Mouse (Mus musculus) kidney, adult 9 months (tissue): ENCODE measurements around the gene Lztfl1.
"Not testable (repeated sequence)": the region's sequence is repeated elsewhere in the genome, so short reads cannot be mapped to it uniquely, and the experiment has no call there.

Experiments
- DNase-seq: peaks from one replicate; pipeline ENCODE4 v3.0.0; 2022

Gene Lztfl1

DNA sequence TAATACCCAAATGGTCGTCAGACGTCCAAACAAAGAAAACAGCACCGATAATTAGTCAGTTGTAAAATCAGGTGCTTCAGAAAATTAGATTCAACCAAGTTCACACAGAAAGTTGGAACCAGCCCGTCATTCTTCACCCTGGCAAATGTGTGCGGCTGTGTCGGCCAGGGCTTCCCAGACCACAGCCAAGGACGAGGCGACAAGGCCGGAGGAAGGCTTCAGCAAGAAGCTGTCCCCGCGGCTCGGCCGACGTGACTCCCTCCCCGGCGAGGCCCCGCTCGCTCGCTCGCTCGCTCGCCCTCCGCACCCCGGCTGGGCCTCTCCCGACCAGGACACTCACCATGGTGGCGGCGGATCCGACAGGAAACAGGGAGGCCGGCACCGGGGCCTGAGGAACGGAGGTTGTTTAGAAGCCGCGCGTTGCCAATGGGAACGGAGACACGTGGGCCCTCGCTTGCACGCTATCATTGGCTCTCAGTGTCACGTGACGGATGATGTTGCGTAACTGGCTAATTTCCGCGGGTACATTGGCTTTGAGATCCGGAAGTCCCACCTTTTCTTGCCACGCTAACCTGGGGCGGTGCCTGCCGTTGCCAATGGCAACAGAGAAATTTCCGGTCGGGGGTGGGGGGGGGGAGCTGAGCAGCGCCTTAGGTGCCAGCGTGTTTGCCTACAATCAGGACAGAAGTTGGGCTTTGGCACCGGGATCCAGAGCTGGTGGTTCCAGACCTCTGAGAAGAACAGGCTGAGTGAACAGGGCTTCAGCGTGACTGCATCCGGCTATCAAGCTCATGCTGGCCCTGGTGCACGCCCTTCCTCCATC lies at the start of gene Lztfl1:
Gene Lztfl1, minus strand, starts transcription at position 512 of the 823 bp plus-strand sequence.
- DNase-seq: peak; percentile 98

DNA sequence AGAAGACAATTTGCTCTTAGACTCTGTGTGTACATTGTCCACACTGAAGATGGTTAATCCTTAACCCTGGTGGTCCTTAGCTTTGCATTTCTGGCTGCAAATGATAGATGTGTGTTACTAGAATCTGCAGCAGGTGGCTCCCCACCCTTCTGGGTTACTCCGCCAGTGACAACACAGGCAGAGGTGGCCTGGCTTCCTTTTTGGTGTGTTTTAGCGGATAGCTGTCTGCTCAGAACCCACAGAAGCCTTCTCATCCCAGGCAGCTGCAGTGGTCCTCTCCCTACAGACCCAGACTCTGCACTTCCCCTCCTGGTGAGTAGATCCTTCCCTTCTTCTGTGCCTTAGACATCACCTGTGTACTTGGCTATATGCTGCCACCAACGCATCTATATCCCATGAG lies 49.5 kb upstream of the Lztfl1 start:
- DNase-seq: no peak

DNA sequence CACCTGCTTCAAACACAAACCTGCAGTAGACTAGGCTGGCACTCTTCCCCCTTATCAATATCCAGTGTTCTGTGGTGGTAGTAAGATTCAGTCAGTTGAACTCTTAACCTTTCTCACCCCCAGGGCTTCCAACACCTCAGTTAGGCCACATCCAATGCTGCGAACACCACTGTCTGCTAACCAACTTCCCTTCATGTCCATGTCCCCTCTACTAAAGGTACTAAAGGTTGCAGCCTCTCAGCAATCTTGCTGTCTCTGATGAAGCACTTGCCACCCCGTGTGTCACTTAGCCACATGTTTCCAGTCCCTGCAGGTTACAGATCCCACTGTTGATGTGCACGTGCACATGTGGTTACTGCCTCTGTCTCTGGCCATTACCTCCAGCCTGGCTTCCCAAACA lies 46.3 kb upstream of the Lztfl1 start:
- no peak for DNase-seq

DNA sequence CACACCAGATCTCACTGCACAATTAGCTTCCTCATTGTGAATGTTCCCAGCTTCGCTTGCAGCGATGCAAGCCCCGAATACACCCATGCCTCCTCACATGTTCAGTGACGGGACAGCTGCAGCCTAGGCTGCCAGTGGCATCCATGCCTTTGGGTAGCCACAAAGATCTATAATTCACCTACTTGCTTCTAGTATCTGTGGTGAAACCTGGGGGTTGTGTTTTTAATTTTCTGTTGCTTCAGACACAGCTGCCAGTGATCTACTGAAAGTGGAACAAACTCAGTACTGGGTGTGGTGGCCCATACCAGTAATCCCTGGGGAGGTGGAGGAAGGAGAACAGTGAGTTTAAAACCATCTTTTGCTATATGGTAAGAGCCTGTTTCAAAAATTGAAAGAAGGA lies 45.4 kb upstream of the Lztfl1 start:
- DNase-seq: no peak

DNA sequence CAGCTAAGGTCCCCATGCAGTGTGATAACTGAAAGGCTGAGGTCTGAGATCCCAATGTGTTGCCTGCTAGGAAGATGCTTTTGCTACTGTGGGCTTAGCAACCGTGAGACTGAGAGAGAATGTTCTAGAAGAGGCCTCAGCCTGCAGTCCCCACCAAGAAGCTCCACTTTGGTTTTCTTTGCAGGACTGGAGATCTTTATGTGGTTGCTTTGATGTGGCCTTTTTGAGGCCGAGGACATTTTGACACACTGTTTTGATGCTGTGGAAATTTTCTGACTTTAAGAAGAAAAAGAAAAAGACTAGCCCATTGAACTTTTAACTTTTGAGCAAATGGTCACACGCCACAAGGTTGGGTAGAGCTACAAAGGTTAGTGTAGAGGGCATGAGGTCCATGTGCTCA lies 43.3 kb upstream of the Lztfl1 start:
- no peak for DNase-seq

DNA sequence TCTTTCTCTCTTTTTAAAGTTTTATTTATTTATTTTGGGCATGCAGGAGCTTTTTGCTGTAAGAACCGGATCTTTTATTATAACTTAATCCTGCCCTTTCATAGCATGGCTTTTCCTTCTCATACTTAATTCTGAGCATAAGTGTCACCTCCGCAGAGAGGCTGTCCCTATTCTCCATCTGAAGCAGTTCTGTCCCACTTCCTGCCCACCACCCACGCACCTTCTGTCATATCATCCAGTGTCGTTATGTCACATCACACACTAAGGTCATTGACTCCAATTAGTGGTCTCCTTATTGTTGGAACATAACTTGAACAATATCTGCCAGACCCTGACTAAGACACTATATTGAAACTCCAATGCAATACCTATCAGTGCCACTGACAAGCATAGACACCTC lies 41.1 kb upstream of the Lztfl1 start:
- DNase-seq: no peak

DNA sequence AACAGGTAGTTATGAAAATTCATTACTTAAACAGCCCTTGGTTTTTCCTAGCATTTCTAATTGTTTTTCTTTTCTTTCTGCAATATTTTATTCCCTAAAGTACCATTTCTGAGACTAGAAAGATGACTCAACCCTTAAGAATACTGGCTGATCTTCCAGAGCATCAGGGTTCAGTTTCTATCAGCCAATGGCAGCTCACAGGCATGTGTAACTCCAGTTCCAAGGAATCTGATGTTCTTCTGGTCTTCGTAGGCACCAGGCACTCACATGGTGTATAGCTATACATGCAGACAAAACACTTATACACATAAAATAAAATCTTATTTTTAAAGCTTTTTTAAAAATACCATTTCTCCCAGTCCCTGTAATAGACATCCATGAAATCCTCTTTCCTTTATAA lies 40.7 kb upstream of the Lztfl1 start:
- DNase-seq: no peak

DNA sequence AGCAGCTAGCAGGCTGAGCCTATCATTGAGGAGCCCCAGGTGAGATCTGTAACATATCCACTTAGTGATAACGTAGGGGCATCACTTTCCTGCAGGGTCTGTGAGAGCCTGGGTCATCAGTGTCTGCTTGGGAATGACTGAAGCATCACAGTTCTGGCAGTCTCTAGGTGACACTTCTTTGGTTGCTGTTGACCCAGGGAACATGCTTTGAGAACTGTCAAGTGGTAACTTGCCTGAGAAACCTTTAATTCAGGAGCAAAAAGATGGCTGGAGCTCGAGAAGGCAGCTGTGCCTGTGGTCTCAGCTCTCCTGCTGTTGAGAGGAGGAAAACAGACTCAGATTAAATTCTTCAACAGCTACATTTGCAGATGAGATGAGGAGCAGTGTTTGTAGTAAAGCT lies 39.8 kb upstream of the Lztfl1 start:
- no peak for DNase-seq

DNA sequence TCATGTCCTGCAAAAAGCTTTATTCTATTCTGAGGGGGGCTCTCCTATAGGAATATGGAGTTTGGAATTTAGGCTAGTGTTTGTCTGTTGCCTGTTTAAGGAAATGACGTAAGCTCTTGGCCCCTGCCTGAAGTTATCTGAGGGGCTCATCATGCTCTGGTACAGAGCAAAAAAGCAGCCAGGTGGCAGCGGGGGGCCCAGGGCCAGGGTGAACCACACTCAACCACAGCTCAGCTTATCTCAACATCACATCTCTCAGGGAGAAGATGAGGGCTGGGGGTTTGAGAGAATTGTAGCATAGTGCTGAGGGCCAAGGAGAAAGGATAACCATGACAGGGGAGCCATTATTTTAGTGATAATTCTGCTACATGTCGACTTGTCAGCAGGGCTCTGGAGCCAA lies 39.3 kb upstream of the Lztfl1 start:
- no peak for DNase-seq

DNA sequence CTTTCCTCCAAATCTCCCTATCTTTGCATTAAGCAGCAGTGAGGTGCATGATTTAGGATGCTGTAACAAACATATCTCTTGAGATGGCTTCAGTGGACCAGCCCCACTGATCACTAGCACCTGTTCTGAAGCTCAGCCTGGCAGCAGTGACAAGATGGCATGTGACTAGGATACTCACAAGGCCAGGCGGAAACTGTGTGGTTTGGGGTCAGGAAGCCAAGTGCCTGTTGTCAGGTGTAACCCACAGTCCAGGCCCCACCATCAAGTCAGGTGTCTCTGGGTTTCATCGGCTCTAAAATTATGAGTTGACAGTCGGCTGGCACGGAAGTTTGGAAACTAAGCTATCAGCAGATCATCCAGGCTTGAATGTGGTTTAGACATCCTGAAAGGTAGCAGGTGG lies 36.8 kb upstream of the Lztfl1 start:
- peak; percentile 10 for DNase-seq

DNA sequence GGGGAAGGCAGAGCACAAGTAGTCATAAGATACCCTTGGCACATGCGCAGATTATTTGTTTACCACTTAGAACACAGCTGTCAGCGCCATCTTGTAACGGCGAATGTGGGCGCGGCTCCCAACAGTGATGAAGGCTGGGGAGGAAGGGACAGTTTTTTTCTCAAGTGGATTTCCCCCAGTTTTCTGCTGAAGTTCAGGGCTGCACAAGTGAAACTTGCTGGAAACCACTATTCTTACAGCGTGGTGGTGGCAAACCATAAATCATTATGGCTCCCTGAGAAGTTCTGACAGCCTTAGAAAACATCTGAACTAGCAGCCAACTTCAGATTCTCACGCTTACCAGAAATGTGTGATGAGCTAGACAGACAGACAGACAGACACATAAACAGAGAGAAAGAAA lies 32.2 kb upstream of the Lztfl1 start:
- not testable (repeated sequence) for DNase-seq

DNA sequence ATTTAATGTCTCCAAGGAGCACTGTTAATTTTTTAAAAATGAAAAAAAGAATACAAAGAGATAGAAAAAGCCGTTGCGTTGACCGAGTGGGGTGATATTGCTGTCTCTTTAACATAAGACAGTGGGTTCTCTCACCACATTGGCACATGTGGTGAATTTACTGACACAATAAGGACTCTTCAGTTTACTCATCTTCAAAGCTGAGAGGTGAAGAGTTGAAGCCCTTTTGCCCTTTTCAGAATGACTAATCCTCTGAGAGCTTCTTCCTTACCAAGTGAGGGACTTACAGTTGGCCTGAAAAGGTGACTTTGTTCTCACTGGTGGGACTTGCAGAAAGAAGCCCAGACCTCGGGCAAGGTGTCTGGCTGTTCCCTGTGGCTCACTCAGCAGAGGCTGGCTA lies 23.3 kb upstream of the Lztfl1 start:
- DNase-seq: no peak

DNA sequence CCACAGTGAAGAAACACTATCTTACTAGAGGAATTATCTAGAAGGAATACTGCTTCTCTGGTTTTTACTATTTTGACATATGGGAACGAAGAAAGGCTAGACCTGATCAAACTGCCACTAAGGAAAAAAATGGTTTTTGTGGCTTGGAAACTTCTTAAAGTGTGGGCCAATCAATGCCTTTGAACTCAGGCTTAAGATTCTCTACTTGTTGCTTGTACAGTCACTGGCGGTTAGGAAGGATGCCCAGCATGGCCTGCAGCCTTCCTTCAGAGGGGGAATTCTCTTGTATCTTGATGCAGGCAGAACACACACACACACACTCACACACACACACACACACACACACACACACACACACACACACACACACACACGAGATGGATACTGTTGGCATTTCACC lies 16.6 kb upstream of the Lztfl1 start:
- no peak for DNase-seq

DNA sequence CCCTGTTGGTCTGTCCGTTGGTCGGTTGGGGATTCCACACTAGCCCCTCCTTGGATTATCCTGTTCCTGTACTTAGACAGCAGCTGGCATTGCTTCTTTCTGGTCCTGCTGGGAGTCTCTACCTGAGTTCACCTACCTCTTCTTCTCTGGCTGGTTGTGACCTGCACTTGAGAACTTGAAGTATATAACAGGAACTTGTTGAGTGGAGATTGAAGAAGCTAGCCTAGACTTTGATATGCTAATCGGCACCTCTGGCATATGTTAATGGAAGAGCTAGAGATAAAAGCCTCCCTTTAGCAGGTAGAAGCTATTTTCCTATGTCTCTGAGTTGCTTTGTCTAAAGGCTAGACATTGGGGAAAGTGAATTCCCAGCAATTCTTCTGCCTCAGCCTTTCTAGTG lies 13.8 kb upstream of the Lztfl1 start:
- no peak for DNase-seq

DNA sequence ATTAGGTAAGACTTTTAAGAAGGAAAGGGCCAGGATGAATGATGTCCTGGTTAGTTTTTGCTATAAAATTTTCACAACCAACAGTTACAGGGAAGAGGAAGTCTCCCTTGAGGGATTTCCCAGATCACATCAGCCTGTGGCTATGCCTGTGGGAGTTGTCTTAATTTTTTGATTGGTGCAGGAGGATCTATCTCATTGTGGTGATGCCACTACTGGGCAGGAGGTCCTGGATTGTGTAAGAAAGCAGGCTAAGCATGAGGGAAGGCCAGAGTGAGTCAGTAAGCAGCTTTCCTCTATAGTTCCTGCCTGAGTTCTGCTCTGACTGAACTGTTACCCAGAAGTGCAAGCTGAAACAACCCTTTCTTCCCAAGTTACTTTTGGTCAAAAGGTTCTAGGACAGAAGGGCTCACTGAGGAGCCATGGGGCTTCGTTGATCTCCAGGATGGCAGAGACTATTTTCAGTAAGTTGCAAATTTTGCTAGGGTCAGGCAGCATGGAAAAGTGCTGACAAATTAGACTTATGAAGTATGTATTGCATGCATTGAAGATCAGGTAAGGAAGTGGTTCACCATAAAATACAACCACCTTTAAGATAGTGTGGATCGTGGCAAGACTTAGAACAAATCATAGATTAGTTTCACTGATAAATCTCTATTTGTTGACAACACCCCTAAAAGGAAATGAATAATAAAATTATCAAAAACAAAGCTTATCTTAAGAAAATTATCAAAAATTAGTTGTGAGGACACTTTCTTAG lies 5.4 kb upstream of the Lztfl1 start:
- DNase-seq: no peak

DNA sequence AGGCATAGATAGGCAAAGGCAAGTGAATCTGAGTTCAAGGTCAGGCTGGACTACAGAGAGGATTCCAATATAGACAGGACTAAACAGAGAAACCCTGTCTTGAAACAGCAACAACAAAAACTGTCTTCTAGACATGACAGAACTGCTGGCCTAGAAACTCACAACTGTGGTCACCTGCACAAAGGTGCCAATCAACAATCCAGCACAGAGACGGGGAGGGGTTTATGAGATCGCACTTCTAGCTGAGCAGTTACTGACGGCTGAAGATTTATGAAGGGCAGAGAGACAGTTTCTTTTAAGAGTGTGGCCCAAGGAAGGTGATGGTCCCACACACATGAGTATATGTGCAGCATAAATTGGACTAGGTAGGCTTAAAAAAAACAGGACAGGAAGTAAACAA lies 1.2 kb downstream of the Lztfl1 start:
- DNase-seq: peak; percentile 34

DNA sequence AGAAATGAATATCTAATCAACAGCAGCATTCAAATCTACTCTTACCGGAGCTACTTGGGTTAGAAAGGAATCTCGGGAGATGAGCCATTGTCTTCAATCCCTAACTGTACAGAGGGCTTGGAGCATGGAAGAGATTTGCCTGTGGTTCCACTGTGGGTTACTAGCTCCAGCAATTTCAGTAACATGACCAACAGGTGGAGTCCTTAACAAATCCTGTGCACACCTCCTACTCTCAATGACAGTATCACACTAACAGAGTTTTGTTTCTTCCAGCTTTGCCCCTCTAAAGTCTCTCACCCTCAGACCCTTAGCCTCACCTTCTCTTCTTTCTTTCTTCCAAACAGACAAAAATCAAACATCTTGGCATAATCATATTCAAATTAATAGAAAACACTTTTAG lies 4.4 kb downstream of the Lztfl1 start:
- DNase-seq: peak; percentile 22

DNA sequence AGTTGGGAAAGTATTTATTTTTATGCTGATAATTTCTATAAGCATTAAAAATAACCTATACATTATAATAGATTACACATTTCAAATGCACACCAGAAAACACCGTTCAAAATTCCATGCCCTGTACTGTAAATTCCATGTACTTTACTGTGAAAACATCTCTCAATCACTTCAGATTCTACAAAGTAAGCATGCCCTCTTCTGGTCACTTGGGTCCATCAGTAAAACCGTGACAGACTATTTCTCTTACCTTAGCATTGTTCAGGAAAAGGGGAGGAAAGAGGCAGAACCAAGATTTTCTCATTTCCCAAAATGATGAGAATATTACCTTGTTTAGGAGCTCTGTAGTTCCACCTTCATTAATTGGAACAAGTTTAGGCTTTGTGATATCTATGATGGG lies 8.3 kb downstream of the Lztfl1 start:
- peak; percentile 17 for DNase-seq

DNA sequence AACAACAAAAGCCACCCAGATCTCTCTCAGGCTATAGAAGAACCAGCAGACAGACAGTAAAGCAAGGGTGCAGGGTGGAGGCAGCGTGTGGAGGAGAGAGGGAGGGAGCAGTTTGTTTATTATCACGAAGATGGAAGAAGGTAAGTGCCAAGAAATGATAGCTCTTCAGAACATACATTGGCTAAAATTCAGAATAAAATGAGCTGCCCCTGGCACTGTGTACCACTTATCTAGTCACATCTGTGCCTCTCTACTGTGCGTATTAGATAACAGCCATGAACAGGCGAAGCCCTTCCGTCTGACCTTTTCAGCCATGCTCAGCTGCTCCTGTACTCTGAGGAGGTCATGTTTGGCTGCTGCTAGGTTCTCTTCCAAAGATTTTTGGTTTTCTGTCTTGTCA lies 15.7 kb downstream of the Lztfl1 start:
- DNase-seq: no peak

DNA sequence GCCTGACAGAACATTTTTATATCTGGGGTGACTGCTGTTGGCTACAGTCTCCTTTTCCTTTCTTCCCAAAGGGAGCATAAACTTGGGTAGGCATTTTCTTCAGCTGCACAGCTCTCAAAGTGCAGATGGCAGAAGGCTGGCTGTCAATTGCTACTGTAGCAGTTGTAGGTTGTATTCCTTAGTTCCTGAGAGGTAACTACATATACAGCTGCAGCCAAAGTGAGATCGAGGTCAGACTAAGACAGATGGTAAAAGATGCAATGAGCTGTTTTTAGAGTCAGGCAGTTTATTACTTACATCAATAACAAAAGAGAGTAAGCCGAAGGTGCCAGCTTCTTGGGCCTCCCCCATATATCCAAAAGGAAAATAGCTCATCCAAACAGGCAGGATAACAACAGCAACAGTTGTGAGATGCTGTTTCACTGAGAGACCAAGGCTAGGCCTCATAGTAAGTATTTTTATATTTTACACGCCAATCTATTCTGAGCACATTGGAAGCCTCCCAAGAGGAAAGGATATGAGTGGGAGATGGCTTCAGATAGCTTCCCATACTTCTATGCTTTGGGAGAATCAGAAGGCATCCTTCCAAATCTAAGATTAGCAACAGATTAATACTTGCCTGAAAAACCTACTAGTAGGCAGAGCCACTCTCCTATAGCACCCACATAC lies 21.7 kb downstream of the Lztfl1 start:
- DNase-seq: no peak

DNA sequence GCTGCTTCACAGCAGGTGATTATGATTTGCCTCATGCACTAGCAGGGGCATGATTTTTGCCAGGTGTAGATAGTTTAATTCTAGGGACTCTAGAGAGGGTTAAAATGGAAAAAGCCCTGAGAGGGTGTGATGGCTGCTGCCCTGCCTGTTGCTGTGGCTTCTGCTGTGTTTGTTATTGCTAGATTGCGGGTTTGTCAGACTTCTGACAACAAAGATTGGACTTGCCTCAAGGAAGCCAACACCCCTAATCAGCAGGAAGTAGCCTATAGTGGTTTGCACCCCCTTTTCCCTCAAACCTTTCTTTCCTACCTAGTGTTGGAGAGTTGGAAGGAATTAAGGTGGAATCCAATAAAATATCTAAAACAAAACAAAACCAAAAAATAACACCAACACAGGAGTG lies 29.3 kb downstream of the Lztfl1 start:
- no peak for DNase-seq

DNA sequence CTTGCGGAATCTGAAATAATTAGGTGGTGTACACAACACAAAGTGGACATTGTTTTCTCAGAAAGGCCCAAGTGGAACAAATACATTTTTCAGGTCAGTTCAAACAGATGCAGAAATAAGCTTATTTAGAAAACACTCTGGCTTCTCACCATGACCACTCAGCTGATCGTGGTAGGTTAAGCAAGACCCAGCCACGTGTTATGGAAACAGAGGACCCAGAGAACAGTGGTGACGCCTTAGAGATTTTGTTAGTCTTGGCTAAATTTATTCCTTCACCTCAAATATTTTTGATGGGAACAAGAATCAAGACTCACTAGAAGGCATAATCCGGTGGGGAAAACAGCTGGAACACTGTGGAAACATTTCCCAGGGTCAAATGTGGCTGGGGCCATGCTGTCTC lies 31.3 kb downstream of the Lztfl1 start:
- no peak for DNase-seq

DNA sequence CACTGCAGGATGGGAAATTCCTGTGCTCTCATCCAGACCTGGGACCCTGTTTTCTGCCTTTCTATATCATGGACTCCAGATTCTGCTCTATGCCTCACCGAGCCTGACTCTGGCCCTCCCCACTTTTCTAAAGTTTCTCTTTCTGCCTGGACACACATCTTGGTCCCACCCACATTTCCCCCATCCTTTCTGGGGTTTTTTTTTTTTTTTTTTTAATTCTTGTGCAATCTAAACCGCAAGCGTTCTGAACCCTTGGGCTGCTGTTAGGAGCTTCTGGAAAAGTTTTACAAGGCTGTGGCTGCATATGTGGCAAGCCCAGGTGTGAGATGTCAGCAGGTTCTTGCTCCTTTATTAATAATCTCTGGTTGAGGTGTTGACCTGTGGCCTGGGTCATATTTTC lies 33.8 kb downstream of the Lztfl1 start:
- DNase-seq: no peak

DNA sequence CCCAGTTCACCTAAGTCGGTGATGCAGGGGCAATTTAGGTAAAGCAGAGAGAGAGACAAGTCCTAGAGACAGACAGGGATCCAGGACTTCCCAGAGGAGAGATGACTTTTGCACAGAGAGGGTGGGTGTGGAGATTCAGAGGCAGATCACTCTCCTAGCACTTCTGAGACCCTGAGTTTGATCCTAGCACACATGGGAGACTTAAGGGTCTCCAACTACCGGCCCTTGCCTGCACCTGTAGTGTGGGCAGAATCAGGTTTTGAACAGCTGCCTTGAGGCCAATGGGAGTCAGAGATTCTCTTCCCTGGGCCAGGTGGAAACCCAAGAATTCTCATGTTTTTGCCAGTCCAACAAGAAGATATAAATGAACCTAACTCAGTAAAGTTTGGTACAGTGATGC lies 38.3 kb downstream of the Lztfl1 start:
- DNase-seq: no peak
